In genomic region chr5:147960793-147961192, GRCm38 (mm10) we compare ENCODE assay signal across 12 mouse cellular contexts. TPM values are rescaled to one million over a fixed set of nuclear protein-coding genes. Genes with fewer than 3 reads are reported as not detected.
DNase-seq lines count a peak whose midpoint lies in the region; ATAC-seq lines count a peak whose summit lies in the region.
"Had no signal": no experiment of that assay in that cellular context is flagged by ENCODE, and none has a peak within 500 bp of the region (broad histone marks: within the 10 kb centered on the region; RNA-seq: fewer than 3 reads in every experiment).

No protein-coding gene starts in this region.

- peak; percentile 49 for DNase-seq in cerebellum, adult 11-12 months
- DNase-seq in cerebellum, adult 11 months: no peak
- DNase-seq in kidney, adult 9 months: peak; percentile 8
- DNase-seq in kidney, postnatal 25 days: no peak
- DNase-seq in thymus, postnatal 4 days: peak; percentile 22
- no peak for DNase-seq in thymus, adult 18-20 months
- DNase-seq in frontal cortex, postnatal 36 days (ENCODE audit: low spot score in 2 of 2): no peak
- DNase-seq: adrenal gland, adult 8-10 months; gastrocnemius, postnatal 10 days; layer of hippocampus, adult 9-11 months; lung, adult 18-20 months had no signal

- ATAC-seq in megakaryocyte-erythroid progenitor cell, adult 5-6 weeks (replicated peaks; ENCODE audit: low FRiP score, low TSS enrichment, poor library complexity, severe bottlenecking): no peak

RNA-seq across cellular contexts. Expression of gene Mtus2, which starts 3.7 kb away (rescaled TPM):
- total RNA-seq in megakaryocyte-erythroid progenitor cell, adult 5-6 weeks (2014; fragmentation: Nextera tagmentation): 0.27 and 1.5 TPM in 2 replicates
- total RNA-seq in megakaryocyte-erythroid progenitor cell, adult 5-6 weeks (2017): 0.65 and 1.8 TPM in 2 replicates

Comparison
In these comparisons a context has a peak if more than half of its experiments do, and no peak if none do; other contexts are left out.
1. DNase-seq: peak in cerebellum, adult 11-12 months (single experiment), kidney, adult 9 months (single experiment) and thymus, postnatal 4 days (single experiment); none in cerebellum, adult 11 months (single experiment), kidney, postnatal 25 days (0 of 2), thymus, adult 18-20 months (0 of 2) and frontal cortex, postnatal 36 days (0 of 2).